Mouse (Mus musculus) hindbrain, embryonic 10.5 days (tissue): ENCODE results near the gene Slc24a5. TPM values are rescaled to one million over a fixed set of nuclear protein-coding genes. Genes with fewer than 3 reads are reported as not detected.

ENCODE experiments used
- DNase-seq: peaks from one replicate; pipeline ENCODE4 v3.0.0-alpha.2; 2017; ENCODE audit warnings: low spot score
- H3K27ac ChIP-seq: fragments of 300-500 bp; sonication (generic); 2 replicates; pipeline ENCODE4 v1.5.1; 2016; ENCODE audit warnings: mild to moderate bottlenecking, moderate library complexity
- H3K27me3 ChIP-seq: fragments of 300-500 bp; sonication (generic); 2 replicates; pipeline ENCODE4 v1.6.1; 2016; ENCODE audit warnings: mild to moderate bottlenecking; ENCODE audit not compliant: poor library complexity, insufficient read depth, severe bottlenecking
- H3K36me3 ChIP-seq: fragments of 300-500 bp; sonication (generic); 2 replicates; pipeline ENCODE4 v1.6.1; 2016; ENCODE audit warnings: mild to moderate bottlenecking, moderate library complexity
- H3K4me1 ChIP-seq: fragments of 300-500 bp; sonication (generic); replicated peaks from 2 replicates; pipeline ENCODE4 v1.6.1; 2016; ENCODE audit warnings: mild to moderate bottlenecking
- H3K4me3 ChIP-seq: fragments of 300-500 bp; sonication (generic); 2 replicates; pipeline ENCODE4 v1.5.1; 2016; ENCODE audit warnings: mild to moderate bottlenecking, moderate library complexity
- H3K9me3 ChIP-seq: fragments of 300-500 bp; sonication (generic); 2 replicates; pipeline ENCODE4 v1.6.1; 2016; ENCODE audit warnings: mild to moderate bottlenecking, moderate library complexity
- whole genome bisulfite sequencing: fragments of 180-500 bp; shearing (Covaris S2); methylation state at CpG from one replicate; pipeline ENCODE4 v1.1.7; 2016; 5-methylcytosine and 5-hydroxymethylcytosine counted together
- polyA plus RNA-seq: library from polyadenylated mRNA; unstranded; fragments of >200 nt; fragmentation: Nextera tagmentation; extraction: Ambion mirVana; gene quantifications from 2 replicates; pipeline ENCODE4 v1.2.1, GENCODE M21; 2016

The Slc24a5 gene
- polyA plus RNA-seq: 3.5 and 4.7 TPM in 2 replicates

- Histone ChIP-seq H3K27ac (no peak within 1 kb of the TSS), H3K27me3 (no peaks in the 10 kb centered on the region), H3K4me3 (no peak within 1 kb of the TSS), H3K36me3 (no peaks in the 10 kb centered on the region), H3K4me1 (0 out of 2 replicates have a peak, but pooled peaks cover 4% of the 10 kb centered on the region), H3K9me3 (no peaks in the 10 kb centered on the region)
- no peak for DNase-seq
- 72% methylated on average over 10 of the region's 10 CpGs for WGBS
Measured at GRCm38 (mm10) chr2:125067894-125068293, at the start of gene Slc24a5. Gene Slc24a5, plus strand, starts transcription at chr2:125068124.

GRCm38 (mm10) chr2:125024386-125024785 is 43.5 kb upstream of the Slc24a5 start:
- H3K4me3 ChIP-seq: no peak overlapping the region
- 69% methylated on average over 5 of the region's 5 CpGs for WGBS

GRCm38 (mm10) chr2:125026358-125027000 is 41.4 kb upstream of the Slc24a5 start:
- H3K27me3 ChIP-seq: no peaks in the 10 kb centered on the region
- H3K36me3 ChIP-seq: no peaks in the 10 kb centered on the region
- peaks cover 7% of the 10 kb centered on the region; the same call in 1 of the 2 replicates for H3K4me1 ChIP-seq
- no peaks in the 10 kb centered on the region for H3K9me3 ChIP-seq
- H3K4me3 ChIP-seq: no peak overlapping the region
- H3K27ac ChIP-seq: no peak overlapping the region
- no peak for DNase-seq
- WGBS: 72% methylated on average over 14 of the region's 14 CpGs

More at GRCm38 (mm10) chr2:125024386-125024785, 43.5 kb upstream of the Slc24a5 start:
- H3K27ac ChIP-seq: no peak overlapping the region
- H3K4me1 ChIP-seq: no peaks in the 10 kb centered on the region
- no peaks in the 10 kb centered on the region for H3K27me3 ChIP-seq
- no peak for DNase-seq
- H3K36me3 ChIP-seq: no peaks in the 10 kb centered on the region
- H3K9me3 ChIP-seq: no peaks in the 10 kb centered on the region

GRCm38 (mm10) chr2:125030591-125030990 is 37.3 kb upstream of the Slc24a5 start:
- H3K4me1 ChIP-seq: peaks cover 7% of the 10 kb centered on the region; the same call in 1 of the 2 replicates
- H3K9me3 ChIP-seq: no peaks in the 10 kb centered on the region
- H3K4me3 ChIP-seq: no peak overlapping the region
- H3K27me3 ChIP-seq: no peaks in the 10 kb centered on the region
- DNase-seq: no peak
- WGBS: 71% methylated on average over 7 of the region's 7 CpGs
- no peaks in the 10 kb centered on the region for H3K36me3 ChIP-seq
- H3K27ac ChIP-seq: no peak overlapping the region

- Histone ChIP-seq H3K4me1 (peaks cover 7% of the 10 kb centered on the region; the same call in 1 of the 2 replicates), H3K9me3 (no peaks in the 10 kb centered on the region), H3K4me3 (no peak overlapping the region), H3K27ac (no peak overlapping the region), H3K36me3 (no peaks in the 10 kb centered on the region), H3K27me3 (no peaks in the 10 kb centered on the region)
- no peak for DNase-seq
- WGBS: 65% methylated on average over 8 of the region's 8 CpGs
Measured at GRCm38 (mm10) chr2:125031111-125031510, 36.8 kb upstream of the Slc24a5 start.

GRCm38 (mm10) chr2:125031562-125032257 is 36.2 kb upstream of the Slc24a5 start:
- peaks cover 7% of the 10 kb centered on the region; the same call in 1 of the 2 replicates for H3K4me1 ChIP-seq
- WGBS: 95% methylated on average over 12 of the region's 12 CpGs
- DNase-seq: no peak

GRCm38 (mm10) chr2:125032258-125032973 is 35.5 kb upstream of the Slc24a5 start:
- no peaks in the 10 kb centered on the region for H3K36me3 ChIP-seq
- peaks cover 7% of the 10 kb centered on the region; the same call in 1 of the 2 replicates for H3K4me1 ChIP-seq
- no peak overlapping the region for H3K4me3 ChIP-seq
- WGBS: 86% methylated on average over 17 of the region's 17 CpGs
- no peak overlapping the region for H3K27ac ChIP-seq
- no peaks in the 10 kb centered on the region for H3K9me3 ChIP-seq
- no peaks in the 10 kb centered on the region for H3K27me3 ChIP-seq
- DNase-seq: no peak

More at GRCm38 (mm10) chr2:125031562-125032257, 36.2 kb upstream of the Slc24a5 start:
- H3K9me3 ChIP-seq: no peaks in the 10 kb centered on the region
- no peaks in the 10 kb centered on the region for H3K27me3 ChIP-seq
- no peak overlapping the region for H3K27ac ChIP-seq
- no peak overlapping the region for H3K4me3 ChIP-seq
- H3K36me3 ChIP-seq: no peaks in the 10 kb centered on the region

GRCm38 (mm10) chr2:125033042-125033743 is 34.7 kb upstream of the Slc24a5 start:
- Histone ChIP-seq H3K4me3 (no peak overlapping the region), H3K36me3 (no peaks in the 10 kb centered on the region), H3K27ac (no peak overlapping the region), H3K4me1 (peaks cover 7% of the 10 kb centered on the region; the same call in 1 of the 2 replicates), H3K27me3 (no peaks in the 10 kb centered on the region), H3K9me3 (no peaks in the 10 kb centered on the region)
- DNase-seq: no peak
- 75% methylated on average over 10 of the region's 10 CpGs for whole genome bisulfite sequencing

GRCm38 (mm10) chr2:125055316-125055903 is 12.5 kb upstream of the Slc24a5 start:
- Histone ChIP-seq H3K27me3 (no peaks in the 10 kb centered on the region), H3K9me3 (no peaks in the 10 kb centered on the region), H3K27ac (no peak overlapping the region), H3K36me3 (no peaks in the 10 kb centered on the region), H3K4me1 (no peaks in the 10 kb centered on the region), H3K4me3 (no peak overlapping the region)
- DNase-seq: no peak
- WGBS: 90% methylated on average over 7 of the region's 7 CpGs

GRCm38 (mm10) chr2:125057250-125057815 is 10.6 kb upstream of the Slc24a5 start:
- Histone ChIP-seq H3K9me3 (no peaks in the 10 kb centered on the region), H3K27ac (no peak overlapping the region), H3K4me3 (no peak overlapping the region), H3K36me3 (no peaks in the 10 kb centered on the region), H3K27me3 (no peaks in the 10 kb centered on the region), H3K4me1 (no peaks in the 10 kb centered on the region)
- no peak for DNase-seq
- WGBS: 51% methylated on average over 7 of the region's 7 CpGs

GRCm38 (mm10) chr2:125061451-125061850 is 6.5 kb upstream of the Slc24a5 start:
- no peaks in the 10 kb centered on the region for H3K4me1 ChIP-seq
- WGBS: 92% methylated on average over 7 of the region's 7 CpGs

GRCm38 (mm10) chr2:125062944-125063343 is 5.0 kb upstream of the Slc24a5 start:
- Histone ChIP-seq H3K4me3 (no peak overlapping the region), H3K36me3 (no peaks in the 10 kb centered on the region), H3K27ac (no peak overlapping the region), H3K9me3 (no peaks in the 10 kb centered on the region), H3K4me1 (0 out of 2 replicates have a peak, but pooled peaks cover 2% of the 10 kb centered on the region), H3K27me3 (no peaks in the 10 kb centered on the region)
- DNase-seq: no peak
- WGBS: 70% methylated on average over 4 of the region's 4 CpGs

More at GRCm38 (mm10) chr2:125061451-125061850, 6.5 kb upstream of the Slc24a5 start:
- Histone ChIP-seq H3K36me3 (no peaks in the 10 kb centered on the region), H3K27me3 (no peaks in the 10 kb centered on the region), H3K9me3 (no peaks in the 10 kb centered on the region), H3K27ac (no peak overlapping the region), H3K4me3 (no peak overlapping the region)
- DNase-seq: no peak
